Mouse (Mus musculus): ENCODE measurements around the gene Tmem120b.

Gene Tmem120b

GRCm38 (mm10) chr5:123140694-123141554 lies 72.7 kb downstream of the Tmem120b start:
- DNase-seq (ENCODE audit: low spot score in 2 of 2): peak; percentile 90 to 92

GRCm38 (mm10) chr5:123141555-123142160 lies 73.4 kb downstream of the Tmem120b start:
- DNase-seq (ENCODE audit: low spot score in 2 of 2): peak in 1 of 2 experiments; percentile 42

- DNase-seq (ENCODE audit: low spot score in 2 of 2): peak in 1 of 2 experiments; percentile 44
Measured at GRCm38 (mm10) chr5:123142161-123143157, 74.2 kb downstream of the Tmem120b start, which contains the start of gene Setd1b. Setd1b (plus strand) TSS chr5:123142193.

GRCm38 (mm10) chr5:123143251-123143970 lies 75.2 kb downstream of the Tmem120b start:
- DNase-seq (ENCODE audit: low spot score in 2 of 2): no peak

GRCm38 (mm10) chr5:123143971-123144745 lies 75.9 kb downstream of the Tmem120b start:
- DNase-seq (ENCODE audit: low spot score in 2 of 2): no peak

- DNase-seq (ENCODE audit: low spot score in 2 of 2): peak in 1 of 2 experiments; percentile 10
Measured at GRCm38 (mm10) chr5:123144746-123145590, 76.8 kb downstream of the Tmem120b start.

- no peak for DNase-seq (ENCODE audit: low spot score in 2 of 2)
Measured at GRCm38 (mm10) chr5:123146357-123146756, 78.1 kb downstream of the Tmem120b start.

GRCm38 (mm10) chr5:123147569-123147968 lies 79.4 kb downstream of the Tmem120b start:
- no peak for DNase-seq (ENCODE audit: low spot score in 2 of 2)

- DNase-seq (ENCODE audit: low spot score in 2 of 2): no peak
Measured at GRCm38 (mm10) chr5:123148073-123148722, 80.0 kb downstream of the Tmem120b start.

GRCm38 (mm10) chr5:123149451-123150400 lies 81.5 kb downstream of the Tmem120b start:
- DNase-seq (ENCODE audit: low spot score in 2 of 2): peak; percentile 83 to 91

GRCm38 (mm10) chr5:123150641-123151040 lies 82.4 kb downstream of the Tmem120b start:
- no peak for DNase-seq (ENCODE audit: low spot score in 2 of 2)

GRCm38 (mm10) chr5:123151077-123151476 lies 82.9 kb downstream of the Tmem120b start:
- no peak for DNase-seq (ENCODE audit: low spot score in 2 of 2)

GRCm38 (mm10) chr5:123151707-123152362 lies 83.6 kb downstream of the Tmem120b start:
- DNase-seq (ENCODE audit: low spot score in 2 of 2): no peak

- no peak for DNase-seq (ENCODE audit: low spot score in 2 of 2)
Measured at GRCm38 (mm10) chr5:123152901-123153300, 84.7 kb downstream of the Tmem120b start.

GRCm38 (mm10) chr5:123155425-123155824 lies 87.2 kb downstream of the Tmem120b start:
- DNase-seq (ENCODE audit: low spot score in 2 of 2): peak; percentile 41 to 61

- no peak for DNase-seq (ENCODE audit: low spot score in 2 of 2)
Measured at GRCm38 (mm10) chr5:123156763-123157162, 88.5 kb downstream of the Tmem120b start.

- DNase-seq (ENCODE audit: low spot score in 2 of 2): no peak
Measured at GRCm38 (mm10) chr5:123157972-123158371, 89.8 kb downstream of the Tmem120b start.

All from urinary bladder, postnatal 36 days (tissue).